Mouse (Mus musculus) midbrain, postnatal 0 days (tissue): ENCODE data around the gene Map7d3. TPM values are rescaled to one million over a fixed set of nuclear protein-coding genes. Genes with fewer than 3 reads are reported as not detected.

Source experiments
- ATAC-seq: fragments of 200-750 bp; cut with Nextera tagmentation; 2 replicates; pipeline ENCODE4 v1.8.0; 2017; ENCODE audit warnings: moderate number of reproducible peaks, mild to moderate bottlenecking, moderate TSS enrichment, moderate library complexity; ENCODE audit not compliant: low FRiP score
- DNase-seq: peaks from one replicate; pipeline ENCODE4 v3.0.0-alpha.2; 2015; ENCODE audit warnings: low spot score
- H3K27ac ChIP-seq: fragments of 300-500 bp; sonication (generic); 2 replicates; pipeline ENCODE4 v1.5.1; 2014; ENCODE audit warnings: low read depth, mild to moderate bottlenecking, low read length, mixed read lengths
- H3K27me3 ChIP-seq: fragments of 300-500 bp; sonication (generic); 2 replicates; pipeline ENCODE4 v1.6.1; 2014; ENCODE audit warnings: low read length, control low read depth, mixed read lengths; ENCODE audit not compliant: insufficient read depth
- H3K36me3 ChIP-seq: fragments of 300-500 bp; sonication (generic); 2 replicates; pipeline ENCODE4 v1.6.1; 2014; ENCODE audit warnings: low read length, control low read depth, mixed read lengths; ENCODE audit not compliant: insufficient read depth
- H3K4me1 ChIP-seq: fragments of 300-500 bp; sonication (generic); 2 replicates; pipeline ENCODE4 v1.6.1; 2014; ENCODE audit warnings: mild to moderate bottlenecking, control low read depth, antibody characterized with exemption, low read length, mixed read lengths; ENCODE audit not compliant: insufficient read depth
- H3K4me2 ChIP-seq: fragments of 300-500 bp; sonication (generic); 2 replicates; pipeline ENCODE4 v1.6.1; 2014; ENCODE audit warnings: low read depth, mild to moderate bottlenecking, low read length, mixed read lengths; ENCODE audit not compliant: poor library complexity, severe bottlenecking
- H3K4me3 ChIP-seq: fragments of 300-500 bp; sonication (generic); 2 replicates; pipeline ENCODE4 v1.5.1; 2014; ENCODE audit warnings: low read depth, mild to moderate bottlenecking, low read length, moderate library complexity
- H3K9ac ChIP-seq: fragments of 300-500 bp; sonication (generic); replicated peaks from 2 replicates; pipeline ENCODE4 v1.6.1; 2014; ENCODE audit warnings: mild to moderate bottlenecking, low read length, moderate library complexity, mixed read lengths; ENCODE audit not compliant: poor library complexity, severe bottlenecking
- H3K9me3 ChIP-seq: fragments of 300-500 bp; sonication (generic); 2 replicates; pipeline ENCODE4 v1.6.1; 2016; ENCODE audit warnings: low read length, control low read depth
- CTCF ChIP-seq: IDR thresholded peaks from 2 replicates; pipeline ENCODE4 v1.5.1; 2016; ENCODE audit warnings: antibody characterized with exemption, mild to moderate bottlenecking
- WGBS: fragments of 180-500 bp; shearing (Covaris S2); extraction: QIAGEN DNeasy Blood & Tissue Kit; methylation state at CpG from one replicate; pipeline ENCODE4 v1.1.7; 2014; 5-methylcytosine and 5-hydroxymethylcytosine counted together
- polyA plus RNA-seq: library from polyadenylated mRNA; unstranded; fragments of >200 nt; fragmentation: Nextera tagmentation; extraction: Ambion mirVana; gene quantifications from 2 replicates; pipeline ENCODE4 v1.2.1, GENCODE M21; 2015
- total RNA-seq: library from RNA; depleted of rRNA; stranded (reverse); fragments of >200 nt; gene quantifications from 2 replicates; pipeline ENCODE4 v1.2.3, GENCODE M21; 2014; rRNA removed

Gene Map7d3
- total and polyA plus RNA-seq, 2 experiments from 2014 or later, result 0.33 TPM; not detected in 1

DNA sequence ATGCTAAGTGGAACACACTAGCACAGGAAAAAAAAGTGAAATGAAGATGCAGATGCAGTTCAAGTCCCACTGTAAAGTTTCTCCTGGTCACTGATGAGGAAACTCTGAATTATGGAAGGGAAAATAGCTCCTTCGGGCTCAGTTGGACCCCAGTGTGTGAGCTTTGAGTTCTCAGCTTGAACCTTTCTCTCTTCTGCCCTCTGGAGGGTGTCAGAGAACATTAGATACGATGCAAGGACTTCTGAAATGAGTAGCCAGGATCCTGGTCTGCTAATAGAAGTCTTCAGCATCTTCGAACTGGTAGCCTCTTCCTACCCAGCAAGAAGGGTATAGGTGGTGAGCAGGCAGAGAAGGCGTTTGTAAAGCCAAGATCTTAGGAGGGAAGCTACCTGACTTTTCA, 70.6 kb downstream of the Map7d3 start:
- no peaks in the 10 kb centered on the region for H3K9me3 ChIP-seq
- H3K27me3 ChIP-seq, result no peaks in the 10 kb centered on the region
- WGBS, result 55% methylated on average over 4 of the region's 4 CpGs
- H3K9ac ChIP-seq, result no peak overlapping the region
- H3K4me2 ChIP-seq, result no peak overlapping the region
- DNase-seq, result no peak
- no peak overlapping the region for H3K4me3 ChIP-seq
- no peaks in the 10 kb centered on the region for H3K4me1 ChIP-seq
- no peak for ATAC-seq
- peak; percentile 12; the same call in 1 of the 2 replicates for TF ChIP-seq CTCF
- no peak overlapping the region for H3K27ac ChIP-seq
- no peaks in the 10 kb centered on the region for H3K36me3 ChIP-seq

Other genes starting within 250 kb of the Map7d3 start
- gene Mmgt1, start 224.3 kb downstream of the Map7d3 start, total RNA-seq, result 74.2 and 85.1 TPM in 2 replicates
- gene Mmgt1, start 224.3 kb downstream of the Map7d3 start, polyA plus RNA-seq, result 43.2 and 44.0 TPM in 2 replicates
- gene Slc9a6, start 212.6 kb downstream of the Map7d3 start, total RNA-seq, result 111 and 138 TPM in 2 replicates
- 67.7 and 70.1 TPM in 2 replicates for gene Slc9a6, start 212.6 kb downstream of the Map7d3 start, polyA plus RNA-seq
- 227 and 233 TPM in 2 replicates for gene Fhl1, start 90.5 kb downstream of the Map7d3 start, total RNA-seq
- 231 and 234 TPM in 2 replicates for gene Fhl1, start 90.5 kb downstream of the Map7d3 start, polyA plus RNA-seq
- gene Adgrg4, start 47.8 kb upstream of the Map7d3 start, total RNA-seq, result 0.11 TPM in 1 of 2 replicates, not detected in the other
- not detected in 2 replicates for gene Adgrg4, start 47.8 kb upstream of the Map7d3 start, polyA plus RNA-seq
- gene Brs3, start 220.7 kb upstream of the Map7d3 start, total RNA-seq, result 0.11 and 0.42 TPM in 2 replicates
- gene Brs3, start 220.7 kb upstream of the Map7d3 start, polyA plus RNA-seq, result 0.56 and 0.65 TPM in 2 replicates
- 40.8 and 43.3 TPM in 2 replicates for gene Htatsf1, start 231.3 kb upstream of the Map7d3 start, total RNA-seq
- 81.1 and 89.2 TPM in 2 replicates for gene Htatsf1, start 231.3 kb upstream of the Map7d3 start, polyA plus RNA-seq